Mouse (Mus musculus) urinary bladder, adult 2 months (tissue): ENCODE measurements around the gene Rora. TPM values are rescaled to one million over a fixed set of nuclear protein-coding genes. Genes with fewer than 3 reads are reported as not detected.

ENCODE experiments used
- DNase-seq: peaks from one replicate; pipeline ENCODE4 v3.0.0; 2022; ENCODE audit warnings: low spot score
- polyA plus RNA-seq: library from polyadenylated mRNA; depleted of rRNA; stranded (reverse); fragments of >200 nt; gene quantifications from 2 replicates; pipeline ENCODE4 v1.2.3, GENCODE M21; 2012

Gene Rora
- polyA plus RNA-seq, 1 experiment, result 12.2 TPM

- DNase-seq, result no peak
These were observed 690.3 kb downstream of the Rora start for GRCm38 (mm10) chr9:69343881-69344280.

- DNase-seq, result no peak
These were observed 692.0 kb downstream of the Rora start for GRCm38 (mm10) chr9:69345550-69345949.

GRCm38 (mm10) chr9:69347796-69348195 is 694.2 kb downstream of the Rora start:
- no peak for DNase-seq

- no peak for DNase-seq
These were observed 696.0 kb downstream of the Rora start for GRCm38 (mm10) chr9:69349537-69349936.

- no peak for DNase-seq
These were observed 700.6 kb downstream of the Rora start for GRCm38 (mm10) chr9:69354228-69354627.

GRCm38 (mm10) chr9:69357834-69358233 is 704.2 kb downstream of the Rora start:
- DNase-seq, result no peak

GRCm38 (mm10) chr9:69358797-69359196 is 705.2 kb downstream of the Rora start:
- no peak for DNase-seq

- DNase-seq, result no peak
These were observed 708.4 kb downstream of the Rora start for GRCm38 (mm10) chr9:69361951-69362445.

- no peak for DNase-seq
These were observed 709.2 kb downstream of the Rora start for GRCm38 (mm10) chr9:69362766-69363165.

GRCm38 (mm10) chr9:69364117-69364516 is 710.5 kb downstream of the Rora start:
- DNase-seq, result no peak

GRCm38 (mm10) chr9:69367055-69367454 is 713.5 kb downstream of the Rora start:
- DNase-seq, result no peak

GRCm38 (mm10) chr9:69368071-69368470 is 714.5 kb downstream of the Rora start:
- DNase-seq, result no peak

- DNase-seq, result no peak
These were observed 717.6 kb downstream of the Rora start for GRCm38 (mm10) chr9:69371046-69371724.

- DNase-seq, result no peak
These were observed 719.3 kb downstream of the Rora start for GRCm38 (mm10) chr9:69372871-69373270.

- no peak for DNase-seq
These were observed 723.5 kb downstream of the Rora start for GRCm38 (mm10) chr9:69376982-69377653.

- DNase-seq, result no peak
These were observed 724.1 kb downstream of the Rora start for GRCm38 (mm10) chr9:69377654-69378045.

- DNase-seq, result no peak
These were observed 727.0 kb downstream of the Rora start for GRCm38 (mm10) chr9:69380546-69380945.

- DNase-seq, result no peak
These were observed 728.2 kb downstream of the Rora start for GRCm38 (mm10) chr9:69381741-69382140.

GRCm38 (mm10) chr9:69384475-69384874 is 730.9 kb downstream of the Rora start:
- DNase-seq, result no peak

GRCm38 (mm10) chr9:69384905-69385304 is 731.3 kb downstream of the Rora start:
- DNase-seq, result no peak

GRCm38 (mm10) chr9:69387296-69387695 is 733.7 kb downstream of the Rora start:
- DNase-seq, result no peak

GRCm38 (mm10) chr9:69390631-69391030 is 737.0 kb downstream of the Rora start:
- no peak for DNase-seq

- no peak for DNase-seq
These were observed 740.6 kb downstream of the Rora start for GRCm38 (mm10) chr9:69394234-69394633.

GRCm38 (mm10) chr9:69397432-69397759 is 743.8 kb downstream of the Rora start:
- DNase-seq, result no peak
